Mouse (Mus musculus) midbrain, embryonic 16.5 days (tissue): Measurements from ENCODE around the gene Golga1. TPM values are rescaled to one million over a fixed set of nuclear protein-coding genes. Genes with fewer than 3 reads are reported as not detected.

Experiments used
- ATAC-seq: fragments of 200-750 bp; cut with Nextera tagmentation; 2 replicates; pipeline ENCODE4 v1.8.0; 2017; ENCODE audit warnings: moderate TSS enrichment
- H3K27ac ChIP-seq: fragments of 300-500 bp; sonication (generic); 2 replicates; pipeline ENCODE4 v1.5.1; 2014; ENCODE audit warnings: mild to moderate bottlenecking, low read length, mixed read lengths
- H3K27me3 ChIP-seq: fragments of 300-500 bp; sonication (generic); 2 replicates; pipeline ENCODE4 v1.6.1; 2014; ENCODE audit warnings: low read depth, low read length, mixed read lengths; ENCODE audit not compliant: control insufficient read depth, insufficient read depth
- H3K36me3 ChIP-seq: fragments of 300-500 bp; sonication (generic); 2 replicates; pipeline ENCODE4 v1.6.1; 2014; ENCODE audit warnings: mild to moderate bottlenecking, low read length, moderate library complexity, mixed read lengths; ENCODE audit not compliant: control insufficient read depth, insufficient read depth
- H3K4me1 ChIP-seq: fragments of 300-500 bp; sonication (generic); 2 replicates; pipeline ENCODE4 v1.6.1; 2014; ENCODE audit warnings: mild to moderate bottlenecking, low read length, mixed read lengths; ENCODE audit not compliant: control insufficient read depth, insufficient read depth
- H3K4me2 ChIP-seq: fragments of 300-500 bp; sonication (generic); 2 replicates; pipeline ENCODE4 v1.6.1; 2014; ENCODE audit warnings: mild to moderate bottlenecking, low read length, mixed read lengths
- H3K4me3 ChIP-seq: fragments of 300-500 bp; sonication (generic); 2 replicates; pipeline ENCODE4 v1.5.1; 2014; ENCODE audit warnings: low read depth, mild to moderate bottlenecking, low read length, moderate library complexity, mixed read lengths
- H3K9ac ChIP-seq: fragments of 300-500 bp; sonication (generic); 2 replicates; pipeline ENCODE4 v1.6.1; 2014; ENCODE audit warnings: low read depth, low read length, mixed read lengths
- H3K9me3 ChIP-seq: fragments of 300-500 bp; sonication (generic); replicated peaks from 2 replicates; pipeline ENCODE4 v1.6.1; 2014; ENCODE audit warnings: mild to moderate bottlenecking, low read length, mixed read lengths; ENCODE audit not compliant: control insufficient read depth, poor library complexity, severe bottlenecking
- WGBS: fragments of 180-500 bp; shearing (Covaris S2); extraction: QIAGEN DNeasy Blood & Tissue Kit; methylation state at CpG from one replicate; pipeline ENCODE4 v1.1.7; 2014; 5-methylcytosine and 5-hydroxymethylcytosine counted together
- polyA plus RNA-seq: library from polyadenylated mRNA; unstranded; fragments of >200 nt; fragmentation: Nextera tagmentation; extraction: Ambion mirVana; gene quantifications from 2 replicates; pipeline ENCODE4 v1.2.1, GENCODE M21; 2015

Gene Golga1
- polyA plus RNA-seq, 1 experiment from 2014 or later: 37.5 TPM

DNA sequence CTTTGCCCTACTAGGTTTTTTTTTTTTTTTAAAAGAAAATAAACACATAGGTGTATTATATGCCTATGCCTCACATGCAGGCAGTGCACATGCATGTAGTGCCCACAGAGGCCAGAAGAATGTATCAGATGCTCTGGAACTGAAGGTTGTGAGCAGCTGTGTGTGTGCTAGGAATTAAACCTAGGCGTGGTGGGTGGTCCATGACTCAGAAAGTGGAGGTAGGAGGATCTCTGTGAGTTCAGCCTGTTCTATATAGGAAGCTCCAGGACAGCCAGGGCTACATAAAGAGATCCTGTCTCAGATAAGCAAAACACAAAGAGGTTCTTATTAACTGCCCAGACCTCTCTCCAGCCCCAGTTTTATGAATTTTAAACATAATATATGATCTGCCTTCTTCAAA is 3.8 kb upstream of the Golga1 start:
- no peaks in the 10 kb centered on the region for H3K36me3 ChIP-seq
- peaks cover 7% of the 10 kb centered on the region for H3K4me1 ChIP-seq
- no peak overlapping the region for H3K4me3 ChIP-seq
- no peak for ATAC-seq
- 82% methylated on average over 1 of the region's 1 CpGs for WGBS
- no peaks in the 10 kb centered on the region for H3K27me3 ChIP-seq
- no peak overlapping the region for H3K27ac ChIP-seq
- H3K9ac ChIP-seq: no peak overlapping the region
- no peak overlapping the region for H3K4me2 ChIP-seq
- no peaks in the 10 kb centered on the region for H3K9me3 ChIP-seq

DNA sequence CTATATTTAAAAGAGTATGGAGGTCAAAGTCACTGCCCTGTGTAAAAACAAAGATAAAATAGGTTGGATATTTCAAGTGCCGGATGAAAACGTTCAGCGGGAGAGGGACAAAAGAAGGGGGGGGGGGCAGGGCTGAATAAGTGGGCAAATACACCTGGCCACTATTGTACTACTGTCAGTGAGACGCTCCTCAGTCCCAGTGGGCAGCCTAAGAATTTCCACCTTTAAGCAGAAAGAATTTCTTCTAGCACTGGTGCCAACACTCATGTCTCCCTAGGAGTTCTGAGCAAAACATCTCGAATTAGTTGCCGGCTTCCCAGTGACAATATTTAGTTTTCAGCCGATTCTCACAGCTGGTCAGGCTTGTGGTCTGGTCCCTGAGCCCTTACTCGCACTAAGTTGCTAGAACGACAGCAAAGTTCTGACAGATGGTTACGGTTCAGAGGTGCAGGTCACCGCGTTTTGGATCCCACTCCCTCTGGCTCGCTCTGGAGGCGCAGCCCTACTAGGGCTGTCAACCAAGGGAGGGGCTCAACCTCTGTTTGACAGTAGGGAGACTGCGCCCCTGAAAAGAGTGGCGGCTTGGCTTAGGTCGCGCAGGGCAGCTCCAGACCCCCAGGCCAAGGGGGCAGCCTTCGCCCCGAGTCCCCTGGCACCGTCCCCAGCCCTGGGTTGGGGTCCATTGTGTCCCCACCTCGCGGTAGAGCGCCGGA is 498 bp downstream of the Golga1 start:
- no peaks in the 10 kb centered on the region for H3K27me3 ChIP-seq
- H3K9ac ChIP-seq: peak overlapping the region; percentile 95
- peak overlapping the region; percentile 82 for H3K27ac ChIP-seq
- ATAC-seq: peak; percentile 55
- no peaks in the 10 kb centered on the region for H3K9me3 ChIP-seq
- WGBS: 4% methylated on average over 25 of the region's 25 CpGs
- peak overlapping the region; percentile 68 for H3K4me3 ChIP-seq
- H3K4me1 ChIP-seq: peaks cover 9% of the 10 kb centered on the region
- H3K4me2 ChIP-seq: peak overlapping the region; percentile 88
- H3K36me3 ChIP-seq: peaks cover 9% of the 10 kb centered on the region; the same call in 1 of the 2 replicates

DNA sequence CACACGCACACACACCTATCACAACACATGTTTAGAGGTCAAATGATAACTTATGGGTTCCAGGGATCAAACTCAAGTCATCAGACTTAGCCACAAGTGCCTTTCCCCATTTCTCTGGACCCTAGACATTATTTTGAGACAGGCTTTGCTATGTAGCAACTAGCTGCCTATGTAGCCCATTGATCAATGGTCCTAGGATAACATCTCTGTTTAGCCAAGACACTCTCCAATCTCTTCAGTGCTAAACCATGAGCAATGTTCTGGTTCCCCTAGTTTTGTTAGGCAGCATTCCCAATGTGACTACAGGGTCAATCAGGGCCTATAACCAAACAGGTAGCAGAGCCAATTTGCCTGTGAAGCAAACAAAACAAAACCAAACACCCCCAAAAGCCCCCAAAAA is 16.8 kb downstream of the Golga1 start:
- no peaks in the 10 kb centered on the region for H3K4me1 ChIP-seq
- 98% methylated on average over 1 of the region's 1 CpGs for WGBS
- no peaks in the 10 kb centered on the region for H3K27me3 ChIP-seq
- H3K36me3 ChIP-seq: peaks cover 47% of the 10 kb centered on the region
- H3K4me2 ChIP-seq: no peak overlapping the region
- H3K9me3 ChIP-seq: no peaks in the 10 kb centered on the region
- H3K9ac ChIP-seq: no peak overlapping the region
- no peak overlapping the region for H3K27ac ChIP-seq
- no peak overlapping the region for H3K4me3 ChIP-seq
- ATAC-seq: no peak

DNA sequence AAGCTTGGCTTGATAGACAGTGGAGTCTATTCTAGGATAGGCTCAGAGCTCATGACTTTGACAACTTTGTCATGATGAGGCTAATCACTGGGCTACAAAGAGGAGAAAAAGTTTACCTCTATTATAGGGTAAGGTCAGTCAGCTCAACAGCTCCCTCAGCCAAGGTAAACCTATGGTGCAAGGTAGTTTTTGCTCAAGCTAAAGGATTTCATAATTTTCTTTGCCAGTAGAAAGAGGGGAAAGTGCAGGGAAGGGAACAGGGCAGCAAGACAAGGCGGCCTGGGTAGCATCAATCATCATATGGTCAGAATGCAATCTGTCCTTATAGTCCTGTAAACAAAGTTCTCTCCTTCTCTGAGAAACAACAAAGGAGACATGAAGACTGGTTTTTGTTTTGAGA is 25.1 kb downstream of the Golga1 start:
- no peak for ATAC-seq
- H3K36me3 ChIP-seq: peaks cover 35% of the 10 kb centered on the region
- H3K27ac ChIP-seq: no peak overlapping the region
- no peak overlapping the region for H3K4me3 ChIP-seq
- no peaks in the 10 kb centered on the region for H3K9me3 ChIP-seq
- H3K4me1 ChIP-seq: no peaks in the 10 kb centered on the region
- 100% methylated on average over 1 of the region's 1 CpGs for whole genome bisulfite sequencing
- H3K27me3 ChIP-seq: no peaks in the 10 kb centered on the region
- H3K4me2 ChIP-seq: no peak overlapping the region
- no peak overlapping the region for H3K9ac ChIP-seq

DNA sequence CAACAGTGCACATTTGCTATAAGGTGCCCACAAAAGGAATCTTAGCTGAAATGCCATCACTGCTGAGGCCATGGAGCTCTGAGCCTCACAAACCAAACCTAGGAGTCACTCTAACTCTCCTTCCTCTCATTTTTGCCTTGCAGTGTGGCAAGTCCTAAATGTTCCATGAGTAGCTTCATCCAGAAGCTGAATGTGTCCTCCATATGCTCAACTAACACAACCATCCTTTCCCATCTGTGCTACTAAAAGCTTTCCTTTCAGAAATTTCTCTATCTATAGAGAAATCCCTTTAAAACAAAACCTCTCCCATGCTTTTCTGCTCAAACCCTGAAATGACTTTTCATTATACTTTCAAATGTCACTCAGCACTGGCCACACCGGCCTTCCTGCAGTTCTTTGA is 33.7 kb downstream of the Golga1 start:
- H3K9ac ChIP-seq: no peak overlapping the region
- no peak for ATAC-seq
- H3K4me1 ChIP-seq: no peaks in the 10 kb centered on the region
- H3K27me3 ChIP-seq: no peaks in the 10 kb centered on the region
- H3K4me2 ChIP-seq: no peak overlapping the region
- no peak overlapping the region for H3K27ac ChIP-seq
- no peak overlapping the region for H3K4me3 ChIP-seq
- peaks cover 45% of the 10 kb centered on the region for H3K36me3 ChIP-seq
- WGBS: 86% methylated on average over 1 of the region's 1 CpGs
- no peaks in the 10 kb centered on the region for H3K9me3 ChIP-seq

DNA sequence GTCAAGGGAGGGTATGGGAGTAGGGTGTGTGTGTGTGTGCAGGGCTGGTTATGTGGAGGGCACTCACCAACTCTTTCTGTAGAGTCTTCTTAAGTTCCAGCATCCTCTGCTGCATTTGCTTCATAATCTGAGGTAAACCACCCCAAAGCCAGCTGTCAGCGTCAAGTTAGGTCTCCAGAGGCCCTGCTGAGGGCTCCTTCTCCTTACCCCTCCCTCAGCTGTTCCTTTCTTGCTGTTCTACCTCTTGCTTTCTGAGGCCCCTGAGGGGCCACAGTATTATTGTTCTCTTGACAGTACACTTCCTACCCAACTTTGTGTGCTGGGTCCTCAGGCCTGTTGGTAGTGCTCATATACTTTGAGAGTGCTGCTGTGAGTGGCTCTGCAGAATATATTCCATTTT is 45.3 kb downstream of the Golga1 start:
- Histone ChIP-seq H3K9me3 (no peaks in the 10 kb centered on the region), H3K27me3 (no peaks in the 10 kb centered on the region), H3K27ac (no peak overlapping the region), H3K9ac (no peak overlapping the region), H3K4me2 (no peak overlapping the region), H3K36me3 (peaks cover 58% of the 10 kb centered on the region), H3K4me1 (no peaks in the 10 kb centered on the region), H3K4me3 (no peak overlapping the region)
- ATAC-seq: no peak
- WGBS: 92% methylated on average over 1 of the region's 1 CpGs

DNA sequence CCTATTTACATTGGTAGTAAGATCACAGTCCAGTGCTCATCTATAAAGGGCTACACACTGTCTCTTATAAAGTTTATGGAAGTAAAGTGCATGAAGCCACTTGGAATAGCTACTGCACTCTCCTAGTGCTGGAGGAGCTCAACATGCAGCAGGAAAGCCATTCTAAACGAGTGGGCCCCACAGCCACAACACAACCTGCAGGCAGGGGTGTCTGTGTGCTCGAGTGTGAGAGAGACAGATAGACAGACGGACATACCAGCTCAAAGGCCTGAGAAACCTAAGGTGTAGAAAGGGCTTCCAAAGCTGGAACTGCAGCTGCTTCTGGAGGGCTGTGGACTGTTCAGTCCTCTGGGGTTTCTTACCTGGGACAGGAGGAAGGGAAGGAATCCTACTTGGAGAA is 48.8 kb downstream of the Golga1 start:
- H3K4me3 ChIP-seq: no peak overlapping the region
- H3K9ac ChIP-seq: no peak overlapping the region
- H3K27ac ChIP-seq: no peak overlapping the region
- H3K9me3 ChIP-seq: no peaks in the 10 kb centered on the region
- 0 out of 2 replicates have a peak, but pooled peaks cover under 1% of the 10 kb centered on the region for H3K4me1 ChIP-seq
- ATAC-seq: no peak
- WGBS: 89% methylated on average over 3 of the region's 3 CpGs
- no peaks in the 10 kb centered on the region for H3K27me3 ChIP-seq
- H3K36me3 ChIP-seq: peaks cover 39% of the 10 kb centered on the region
- no peak overlapping the region for H3K4me2 ChIP-seq

DNA sequence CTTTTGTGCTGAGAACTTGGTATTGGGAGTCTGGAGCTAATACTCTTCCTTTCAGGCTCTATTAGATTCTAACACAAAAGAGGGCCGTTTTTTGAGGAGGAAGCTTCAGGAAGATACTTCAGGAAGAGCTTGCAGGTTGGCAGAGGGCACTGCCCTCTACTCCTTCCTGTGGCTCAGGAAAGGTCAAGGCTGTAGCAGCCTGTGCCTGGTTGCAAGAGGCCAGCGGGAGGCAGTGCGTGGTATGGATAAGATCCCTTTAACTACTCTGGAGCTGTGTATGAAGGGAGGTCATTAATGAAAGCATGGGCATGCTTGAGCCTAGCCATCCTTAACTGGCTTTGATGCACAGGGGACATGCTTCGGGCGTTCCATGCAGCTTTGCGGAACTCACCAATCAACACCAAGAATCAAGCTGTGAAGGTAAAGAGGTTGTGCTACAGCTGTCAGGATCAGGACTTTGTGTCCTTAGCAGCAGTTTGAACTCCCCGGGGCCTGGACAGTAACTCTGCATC is 52.5 kb downstream of the Golga1 start:
- Histone ChIP-seq H3K36me3 (peaks cover 19% of the 10 kb centered on the region), H3K4me1 (peaks cover 20% of the 10 kb centered on the region), H3K4me3 (no peak overlapping the region), H3K9ac (no peak overlapping the region), H3K27me3 (no peaks in the 10 kb centered on the region), H3K9me3 (no peaks in the 10 kb centered on the region), H3K4me2 (no peak overlapping the region), H3K27ac (no peak overlapping the region)
- 85% methylated on average over 7 of the region's 7 CpGs for WGBS
- ATAC-seq: no peak

DNA sequence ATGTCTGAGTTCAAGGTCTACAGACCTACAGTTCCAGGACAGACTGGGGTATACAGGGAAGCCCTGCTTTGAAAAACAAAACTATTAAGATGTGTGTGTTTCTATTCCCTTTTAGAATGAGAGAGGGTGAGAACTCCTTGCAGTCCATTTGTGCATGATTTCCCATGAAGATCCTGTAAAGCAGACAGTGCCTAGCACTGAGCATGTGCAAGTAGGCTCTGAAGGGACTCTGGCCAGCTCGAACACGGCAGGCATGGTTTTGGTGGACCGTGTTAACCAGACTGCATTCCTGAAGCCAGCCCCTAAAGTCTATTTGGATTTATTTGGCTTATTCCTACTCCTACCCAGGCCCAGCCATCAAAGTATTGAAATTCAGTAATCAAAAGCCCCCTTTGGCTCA is 53.4 kb downstream of the Golga1 start:
- no peak overlapping the region for H3K4me2 ChIP-seq
- peaks cover 19% of the 10 kb centered on the region for H3K36me3 ChIP-seq
- no peaks in the 10 kb centered on the region for H3K27me3 ChIP-seq
- peaks cover 24% of the 10 kb centered on the region for H3K4me1 ChIP-seq
- H3K27ac ChIP-seq: no peak overlapping the region
- no peak overlapping the region for H3K4me3 ChIP-seq
- WGBS: 94% methylated on average over 3 of the region's 3 CpGs
- ATAC-seq: no peak
- no peak overlapping the region for H3K9ac ChIP-seq
- H3K9me3 ChIP-seq: no peaks in the 10 kb centered on the region
